Comparison of ENCODE assay signal across 8 mouse cellular contexts in genomic region chr2:92182146-92182756, GRCm38 (mm10).
A peak's percentile ranks its signal among the peaks of the same experiment; 100 is the strongest.
DNase-seq lines count a peak whose midpoint lies in the region; ATAC-seq lines count a peak whose summit lies in the region.

No protein-coding gene starts in this region.

- peak overlapping the region; percentile 87 to 89 for H3K4me3 ChIP-seq in heart, embryonic 14.5 days (ENCODE audit: control insufficient read depth in 1 of 2, insufficient read depth in 1 of 2, low read depth in 1 of 2, low read length in 2 of 2)
- H3K4me3 ChIP-seq in hindbrain, embryonic 12.5 days, result peak overlapping the region; percentile 76
- H3K4me3 ChIP-seq in midbrain, embryonic 14.5 days (replicated peaks; ENCODE audit: low read depth, low read length), result peak overlapping the region; percentile 72

- no peaks in the 10 kb centered on the region for H3K36me3 ChIP-seq in heart, embryonic 14.5 days (ENCODE audit: control insufficient read depth, insufficient read depth, low read length)
- no peaks in the 10 kb centered on the region for H3K36me3 ChIP-seq in hindbrain, embryonic 12.5 days
- no peaks in the 10 kb centered on the region for H3K36me3 ChIP-seq in midbrain, embryonic 14.5 days (ENCODE audit: control insufficient read depth, insufficient read depth, low read length)

- no peak for DNase-seq in heart, postnatal 4 days
- peak; percentile 34 for DNase-seq in MN1 (ENCODE audit: low spot score)
- DNase-seq in midbrain, embryonic 14.5 days, result peak; percentile 52
- DNase-seq in thymus, postnatal 36 days, result no peak
- no peak for DNase-seq in spleen, adult 12 weeks (ENCODE audit: low spot score)
- no peak for DNase-seq in natural killer cell, adult 2 months (ENCODE audit: low spot score in 2 of 2)

- peaks cover 0 to 22% of the 10 kb centered on the region in 2 experiments; a peak in 3 of 4 replicates for H3K4me1 ChIP-seq in heart, embryonic 14.5 days (ENCODE audit: control insufficient read depth in 2 of 2, insufficient read depth in 2 of 2, low read length in 2 of 2)
- H3K4me1 ChIP-seq in hindbrain, embryonic 12.5 days, result peaks cover 21% of the 10 kb centered on the region
- H3K4me1 ChIP-seq in midbrain, embryonic 14.5 days (ENCODE audit: control insufficient read depth, insufficient read depth, low read length), result peaks cover 25% of the 10 kb centered on the region

- H3K27ac ChIP-seq in heart, embryonic 14.5 days (replicated peaks in 1 of 2; ENCODE audit: control insufficient read depth in 1 of 2, insufficient read depth in 1 of 2, low read depth in 2 of 2, low read length in 2 of 2), result peak overlapping the region; percentile 94 to 99
- H3K27ac ChIP-seq in hindbrain, embryonic 12.5 days, result peak overlapping the region; percentile 100
- peak overlapping the region; percentile 100 for H3K27ac ChIP-seq in midbrain, embryonic 14.5 days (replicated peaks; ENCODE audit: low read depth, low read length)

- H3K4me2 ChIP-seq in heart, embryonic 14.5 days (ENCODE audit: low read length), result peak overlapping the region; percentile 90
- H3K4me2 ChIP-seq in hindbrain, embryonic 12.5 days (replicated peaks), result peak overlapping the region; percentile 84
- peak overlapping the region; percentile 88 for H3K4me2 ChIP-seq in midbrain, embryonic 14.5 days (ENCODE audit: low read length)

- peak overlapping the region; percentile 94 for H3K9ac ChIP-seq in heart, embryonic 14.5 days (ENCODE audit: low read length)
- H3K9ac ChIP-seq in hindbrain, embryonic 12.5 days, result peak overlapping the region; percentile 94
- H3K9ac ChIP-seq in midbrain, embryonic 14.5 days (replicated peaks; ENCODE audit: low read length), result peak overlapping the region; percentile 81

- WGBS in heart, embryonic 14.5 days, result 7% methylated on average over 11 of the region's 11 CpGs
- 2% methylated on average over 11 of the region's 11 CpGs for WGBS in hindbrain, embryonic 12.5 days
- under 1% methylated on average over 11 of the region's 11 CpGs for WGBS in midbrain, embryonic 14.5 days

- no peaks in the 10 kb centered on the region for H3K9me3 ChIP-seq in heart, embryonic 14.5 days (ENCODE audit: control insufficient read depth, low read length)
- no peaks in the 10 kb centered on the region for H3K9me3 ChIP-seq in hindbrain, embryonic 12.5 days (replicated peaks)
- H3K9me3 ChIP-seq in midbrain, embryonic 14.5 days (ENCODE audit: control insufficient read depth, low read length), result no peaks in the 10 kb centered on the region

- ATAC-seq in heart, embryonic 14.5 days (ENCODE audit: insufficient number of reproducible peaks, insufficient read depth, low FRiP score, low read depth), result no peak
- no peak for ATAC-seq in hindbrain, embryonic 12.5 days (ENCODE audit: low FRiP score)
- ATAC-seq in midbrain, embryonic 14.5 days (ENCODE audit: low FRiP score, low TSS enrichment), result no peak

- no peaks in the 10 kb centered on the region for H3K27me3 ChIP-seq in heart, embryonic 14.5 days (ENCODE audit: control insufficient read depth, insufficient read depth, low read length)
- H3K27me3 ChIP-seq in hindbrain, embryonic 12.5 days, result no peaks in the 10 kb centered on the region
- no peaks in the 10 kb centered on the region for H3K27me3 ChIP-seq in midbrain, embryonic 14.5 days (ENCODE audit: control insufficient read depth, insufficient read depth, low read length)

Comparison
In these comparisons a context has a peak if more than half of its experiments do, and no peak if none do; other contexts are left out.
1. DNase-seq: peak in MN1 (single experiment) and midbrain, embryonic 14.5 days (single experiment); none in heart, postnatal 4 days (single experiment), thymus, postnatal 36 days (0 of 2), spleen, adult 12 weeks (single experiment) and natural killer cell, adult 2 months (0 of 2).
2. Peak in every context shown above with its lines, with median percentiles within 50 percentile points of each other: H3K27ac ChIP-seq, H3K4me2 ChIP-seq, H3K4me3 ChIP-seq and H3K9ac ChIP-seq.